Mouse (Mus musculus) gastrocnemius, adult 2 months (tissue): ENCODE measurements around the gene Shisa8. TPM values are rescaled to one million over a fixed set of nuclear protein-coding genes. Genes with fewer than 3 reads are reported as not detected.
A peak's percentile ranks its signal among the peaks of the same experiment; 100 is the strongest.

Experiments used
- DNase-seq: peaks from one replicate; pipeline ENCODE4 v3.0.0; 2022
- H3K27ac ChIP-seq: fragments of 200-600 bp; 2 replicates; pipeline ENCODE4 v1.8.1; 2022; ENCODE audit warnings: mild to moderate bottlenecking
- H3K4me3 ChIP-seq: fragments of 200-600 bp; 2 replicates; pipeline ENCODE4 v1.8.1; 2022; ENCODE audit warnings: mild to moderate bottlenecking, moderate library complexity
- CTCF ChIP-seq: fragments of 200-600 bp; IDR thresholded peaks from 2 replicates; pipeline ENCODE4 v1.8.1; 2022; ENCODE audit warnings: antibody characterized with exemption, mild to moderate bottlenecking, moderate library complexity
- intact Hi-C: fragments of 180-260 bp; cut with DNase I; formaldehyde crosslinking; loops from one replicate; pipeline ENCODE4 v1.15.1; 2025
- total RNA-seq, 2 experiments: library from RNA; stranded (reverse); gene quantifications; 2 replicates each; pipeline ENCODE4 v1.2.3; 2021

Gene Shisa8
- total RNA-seq, 2 experiments from 2014 or later = not detected

DNA sequence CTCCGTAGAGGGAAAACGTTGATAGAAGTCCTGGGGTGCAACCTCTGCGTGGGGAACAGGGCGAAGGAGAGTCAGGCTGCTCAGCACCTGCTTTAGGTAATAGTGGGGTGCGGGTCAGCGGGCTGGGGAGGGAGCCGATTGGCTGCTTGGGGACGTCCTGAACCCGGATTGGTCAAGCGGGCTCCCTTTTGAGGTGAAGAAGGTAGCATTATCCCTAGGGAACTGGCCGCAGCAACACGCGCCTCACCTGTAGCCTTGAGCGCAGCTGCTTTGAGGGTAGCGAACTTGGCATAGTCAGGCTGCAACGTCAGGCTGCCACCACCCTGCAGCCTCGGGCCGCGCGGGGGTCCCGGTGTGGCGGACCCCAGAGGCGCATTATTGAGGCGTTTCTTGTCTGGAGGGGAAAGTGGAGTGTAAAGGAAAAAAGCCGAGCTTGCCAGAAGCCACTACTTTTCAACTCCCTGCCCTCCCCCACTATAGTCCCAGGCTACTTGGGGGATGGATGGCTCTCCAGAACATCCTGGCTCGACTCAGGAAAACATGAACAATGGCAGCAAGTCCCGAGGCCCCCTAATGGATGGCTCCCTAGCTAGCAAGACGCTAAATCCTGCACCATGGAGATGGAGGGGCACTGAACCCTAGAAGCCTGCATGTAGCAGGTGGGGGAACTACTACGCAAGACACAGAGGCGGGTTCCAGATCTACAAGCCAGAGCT is 5.0 kb downstream of the Shisa8 start:
- TF ChIP-seq CTCF = no peak
- no peak overlapping the region for H3K4me3 ChIP-seq
- intact Hi-C loops = no loop called here
- DNase-seq = no peak
- H3K27ac ChIP-seq = no peak overlapping the region

DNA sequence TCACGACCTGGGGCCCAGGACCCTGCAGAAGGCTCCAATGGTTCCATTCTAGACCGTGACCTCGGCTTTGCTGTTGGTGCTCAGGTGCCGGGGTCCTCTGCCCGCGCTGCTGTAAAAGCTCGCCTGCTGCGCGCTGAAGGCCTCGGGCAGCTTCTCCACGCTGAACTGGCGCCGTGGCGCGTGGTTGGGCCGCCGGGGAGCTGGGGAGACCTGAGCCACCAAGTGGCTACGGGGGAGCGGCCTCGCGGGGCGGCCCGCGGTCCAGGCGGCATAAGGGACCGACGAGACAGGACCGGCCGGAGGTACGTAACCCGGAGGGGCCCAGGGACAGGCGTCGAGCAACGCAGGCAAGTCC is 5.5 kb downstream of the Shisa8 start:
- Histone ChIP-seq H3K4me3 (no peak overlapping the region), H3K27ac (no peak overlapping the region)
- intact Hi-C loops = no loop called here
- TF ChIP-seq CTCF = no peak
- no peak for DNase-seq

DNA sequence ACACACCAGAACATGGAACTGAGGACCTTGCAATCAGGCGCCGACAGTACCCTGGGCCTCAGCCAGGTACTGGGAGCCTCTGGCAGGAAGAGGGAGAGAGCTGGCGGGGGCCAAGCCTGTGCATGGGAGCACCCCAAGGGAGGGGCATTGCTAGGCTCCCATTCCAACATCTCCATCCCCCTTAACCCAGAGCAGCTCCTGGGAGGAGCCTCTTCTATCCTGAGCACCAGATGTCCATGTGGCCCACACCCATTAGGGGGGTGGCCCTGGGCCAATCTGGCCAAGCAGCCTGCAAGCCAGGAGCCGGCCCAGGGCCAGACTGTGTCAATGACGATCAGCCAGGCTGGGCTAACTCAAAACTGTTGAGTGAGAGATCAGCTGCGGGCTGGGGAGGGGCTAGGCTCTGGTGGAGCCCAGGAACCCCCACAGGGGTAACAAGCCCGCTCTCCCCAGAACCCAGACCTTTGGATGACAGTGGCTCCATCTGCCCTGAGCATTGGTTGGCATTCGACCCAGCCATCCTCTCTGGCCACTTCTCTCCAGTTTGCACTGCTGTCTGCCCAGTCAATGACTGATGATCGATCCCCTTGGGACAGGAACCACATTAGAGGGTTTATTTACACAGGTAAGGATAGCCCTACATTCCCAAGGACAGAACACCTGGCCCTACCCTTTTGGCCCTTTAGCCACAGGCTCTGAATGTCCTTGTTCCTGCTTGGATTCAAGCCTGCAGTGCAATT is 6.1 kb downstream of the Shisa8 start:
- DNase-seq = peak; percentile 92
- TF ChIP-seq CTCF = no peak
- H3K4me3 ChIP-seq = no peak overlapping the region
- H3K27ac ChIP-seq = no peak overlapping the region
- intact Hi-C loops = no loop called here

GRCm38 (mm10) chr15:82204680-82205371 is 7.8 kb downstream of the Shisa8 start:
- intact Hi-C loops = no loop called here
- TF ChIP-seq CTCF = no peak
- DNase-seq = no peak

GRCm38 (mm10) chr15:82203611-82204351 is 8.8 kb downstream of the Shisa8 start:
- intact Hi-C loops = no loop called here
- no peak overlapping the region for H3K27ac ChIP-seq
- no peak overlapping the region for H3K4me3 ChIP-seq
- no peak for DNase-seq
- TF ChIP-seq CTCF = no peak

More at GRCm38 (mm10) chr15:82204680-82205371, 7.8 kb downstream of the Shisa8 start:
- H3K4me3 ChIP-seq = no peak overlapping the region
- no peak overlapping the region for H3K27ac ChIP-seq

DNA sequence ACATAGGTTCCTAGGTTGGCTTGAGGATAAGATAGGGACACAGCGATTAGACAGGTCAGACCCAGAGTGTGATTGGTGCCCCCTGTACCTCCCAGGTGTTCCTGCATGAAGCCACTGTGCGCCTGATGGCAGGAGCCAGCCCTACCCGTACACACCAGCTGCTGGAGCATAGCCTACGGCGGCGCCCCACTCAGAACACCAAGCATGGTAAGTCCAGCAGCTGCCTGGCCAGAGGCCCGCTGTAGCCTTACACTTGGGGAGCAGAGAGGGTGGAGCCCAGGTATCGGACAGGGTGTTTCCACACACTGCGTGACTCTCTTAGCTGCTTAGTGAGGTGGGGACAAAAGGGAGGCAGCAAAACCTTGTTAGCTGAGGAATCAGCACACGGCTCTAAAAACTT is 9.5 kb downstream of the Shisa8 start:
- intact Hi-C loops = no loop called here
- H3K27ac ChIP-seq = no peak overlapping the region
- no peak overlapping the region for H3K4me3 ChIP-seq
- no peak for DNase-seq
- TF ChIP-seq CTCF = no peak

DNA sequence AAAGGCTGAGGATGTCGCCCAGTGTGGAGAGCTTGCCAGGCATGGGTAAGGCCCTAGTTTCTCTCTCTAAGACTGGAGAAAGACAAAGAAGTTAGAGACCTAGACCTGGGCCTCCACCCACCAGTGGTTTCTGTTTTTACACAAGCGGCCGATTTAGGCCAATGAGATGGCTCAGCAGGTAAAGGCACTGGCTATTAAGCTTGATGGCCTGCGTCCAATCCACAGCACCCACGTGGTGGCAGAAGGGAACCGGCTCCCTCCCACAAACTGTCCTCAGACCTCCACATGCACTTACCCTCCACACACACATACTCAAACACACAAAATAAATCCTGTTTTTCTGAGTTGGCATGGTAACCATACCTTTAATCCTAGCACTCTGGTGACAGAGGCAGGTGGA is 10.5 kb downstream of the Shisa8 start:
- H3K27ac ChIP-seq = no peak overlapping the region
- intact Hi-C loops = no loop called here
- no peak for DNase-seq
- no peak for TF ChIP-seq CTCF
- H3K4me3 ChIP-seq = no peak overlapping the region

- Histone ChIP-seq H3K27ac (no peak overlapping the region), H3K4me3 (no peak overlapping the region)
- intact Hi-C loops = no loop called here
- no peak for TF ChIP-seq CTCF
- no peak for DNase-seq
Measured at GRCm38 (mm10) chr15:82199546-82199945, 13.1 kb downstream of the Shisa8 start.

GRCm38 (mm10) chr15:82198342-82198741 is 14.3 kb downstream of the Shisa8 start:
- intact Hi-C loops = no loop called here
- H3K27ac ChIP-seq = no peak overlapping the region
- H3K4me3 ChIP-seq = no peak overlapping the region
- no peak for TF ChIP-seq CTCF
- no peak for DNase-seq

GRCm38 (mm10) chr15:82197937-82198336 is 14.7 kb downstream of the Shisa8 start:
- TF ChIP-seq CTCF = no peak
- H3K4me3 ChIP-seq = no peak overlapping the region
- no peak for DNase-seq
- intact Hi-C loops = no loop called here
- H3K27ac ChIP-seq = no peak overlapping the region

DNA sequence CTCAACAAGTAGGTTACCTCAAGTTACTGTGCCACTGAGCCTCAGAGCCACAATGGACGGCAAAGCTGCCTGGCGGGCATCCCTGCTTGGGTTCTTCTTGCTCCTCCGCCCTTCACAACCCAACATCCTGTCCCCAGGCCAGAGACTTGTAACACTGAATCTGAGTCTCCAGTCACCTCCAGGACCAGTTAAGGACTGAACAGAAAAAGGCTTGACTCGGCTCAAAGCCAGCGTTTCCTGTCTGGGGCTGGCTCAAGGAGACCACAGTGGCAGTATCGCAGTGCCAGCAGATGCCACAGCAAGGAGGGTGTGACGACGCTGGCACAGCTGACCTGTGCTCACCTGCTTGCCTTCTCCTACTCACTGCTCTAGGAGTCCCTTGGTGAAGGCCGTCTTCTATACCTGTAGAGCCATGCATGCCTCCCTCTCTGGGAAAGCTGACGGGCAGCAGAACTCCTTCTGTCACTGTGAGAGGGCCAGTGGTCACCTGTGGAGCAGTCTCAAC is 15.3 kb downstream of the Shisa8 start:
- intact Hi-C loops = no loop called here
- no peak for TF ChIP-seq CTCF

GRCm38 (mm10) chr15:82196300-82196699 is 16.3 kb downstream of the Shisa8 start:
- H3K27ac ChIP-seq = no peak overlapping the region
- TF ChIP-seq CTCF = no peak
- intact Hi-C loops = no loop called here
- no peak for DNase-seq
- no peak overlapping the region for H3K4me3 ChIP-seq

More for the DNA sequence above, 15.3 kb downstream of the Shisa8 start:
- Histone ChIP-seq H3K27ac (no peak overlapping the region), H3K4me3 (no peak overlapping the region)
- no peak for DNase-seq

DNA sequence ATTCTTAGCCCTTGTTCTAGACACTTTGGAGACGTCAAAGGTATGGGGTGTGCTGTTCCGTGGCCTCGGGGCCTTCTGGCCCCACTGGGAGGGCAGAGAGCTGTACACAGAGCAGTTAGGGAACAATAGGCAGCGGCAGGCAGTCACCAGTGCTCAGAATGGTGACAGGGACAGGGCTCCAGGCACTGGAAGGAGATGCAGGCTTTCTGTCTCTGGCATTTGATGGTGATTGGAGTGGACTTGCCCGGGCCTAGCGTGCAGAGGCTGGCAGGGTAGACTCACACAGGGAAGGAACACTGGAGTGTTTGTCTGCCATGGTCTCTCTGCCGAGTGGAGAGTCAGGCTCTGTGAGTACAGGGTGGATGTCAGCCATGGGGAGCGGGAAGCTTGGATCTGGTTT is 20.0 kb downstream of the Shisa8 start:
- Histone ChIP-seq H3K4me3 (no peak overlapping the region), H3K27ac (no peak overlapping the region)
- DNase-seq = no peak
- TF ChIP-seq CTCF = no peak
- intact Hi-C loops = no loop called here
